Mouse (Mus musculus): ENCODE measurements at regions not wholly inside any gene's neighbourhood (a gene's known extent, or its start where the extent isn't known, plus 50 kb on each side); places are given as distances from the start of the nearest gene placed in this dataset.
"Not testable (repeated sequence)": the region's sequence is repeated elsewhere in the genome, so short reads cannot be mapped to it uniquely, and the experiment has no call there.

- no peak overlapping the region for H3K4me3 ChIP-seq
- H3K27me3 ChIP-seq (ENCODE audit: insufficient read depth, poor library complexity, severe bottlenecking) = no peaks in the 10 kb centered on the region
- WGBS = 49% methylated on average over 1 of the region's 1 CpGs
- no peak for DNase-seq (ENCODE audit: low spot score)
- no peaks in the 10 kb centered on the region for H3K9me3 ChIP-seq
- no peaks in the 10 kb centered on the region for H3K36me3 ChIP-seq
- H3K4me1 ChIP-seq = no peaks in the 10 kb centered on the region
- H3K27ac ChIP-seq = no peak overlapping the region
Observed at GRCm38 (mm10) chr3:133679891-133680290, 135.0 kb upstream of the Tet2 start.

- DNase-seq (ENCODE audit: low spot score) = no peak
- H3K9me3 ChIP-seq = no peaks in the 10 kb centered on the region
- no peak overlapping the region for H3K27ac ChIP-seq
- no peak overlapping the region for H3K4me3 ChIP-seq
- H3K36me3 ChIP-seq = no peaks in the 10 kb centered on the region
- no peaks in the 10 kb centered on the region for H3K27me3 ChIP-seq (ENCODE audit: insufficient read depth, poor library complexity, severe bottlenecking)
- 48% methylated on average over 2 of the region's 2 CpGs for WGBS
- H3K4me1 ChIP-seq = no peaks in the 10 kb centered on the region; the same call in 1 of the 2 replicates
Observed at GRCm38 (mm10) chr3:133680343-133680742, 135.4 kb upstream of the Tet2 start.

GRCm38 (mm10) chr3:133680805-133681204, 135.9 kb upstream of the Tet2 start:
- 80% methylated on average over 3 of the region's 3 CpGs for WGBS

GRCm38 (mm10) chr3:133684196-133684743, 139.3 kb upstream of the Tet2 start:
- WGBS = 89% methylated on average over 5 of the region's 5 CpGs
- Histone ChIP-seq H3K27ac (no peak overlapping the region), H3K4me1 (no peaks in the 10 kb centered on the region; the same call in 1 of the 2 replicates), H3K27me3 (ENCODE audit: insufficient read depth, poor library complexity, severe bottlenecking) (no peaks in the 10 kb centered on the region), H3K9me3 (no peaks in the 10 kb centered on the region), H3K36me3 (no peaks in the 10 kb centered on the region), H3K4me3 (no peak overlapping the region)
- no peak for DNase-seq (ENCODE audit: low spot score)

More at GRCm38 (mm10) chr3:133680805-133681204, 135.9 kb upstream of the Tet2 start:
- H3K9me3 ChIP-seq = no peaks in the 10 kb centered on the region
- H3K27ac ChIP-seq = no peak overlapping the region
- H3K4me1 ChIP-seq = no peaks in the 10 kb centered on the region; the same call in 1 of the 2 replicates
- no peak for DNase-seq (ENCODE audit: low spot score)
- H3K36me3 ChIP-seq = no peaks in the 10 kb centered on the region
- H3K4me3 ChIP-seq = no peak overlapping the region
- no peaks in the 10 kb centered on the region for H3K27me3 ChIP-seq (ENCODE audit: insufficient read depth, poor library complexity, severe bottlenecking)

- WGBS = 78% methylated on average over 3 of the region's 3 CpGs
- DNase-seq (ENCODE audit: low spot score) = no peak
- H3K36me3 ChIP-seq = no peaks in the 10 kb centered on the region
Observed at GRCm38 (mm10) chr3:133684747-133685146, 139.8 kb upstream of the Tet2 start.

GRCm38 (mm10) chr3:133685393-133685792, 140.5 kb upstream of the Tet2 start:
- WGBS = 19% methylated on average over 3 of the region's 3 CpGs
- no peak for DNase-seq (ENCODE audit: low spot score)
- no peaks in the 10 kb centered on the region; the same call in 1 of the 2 replicates for H3K4me1 ChIP-seq
- no peak overlapping the region for H3K27ac ChIP-seq
- H3K9me3 ChIP-seq = no peaks in the 10 kb centered on the region
- H3K27me3 ChIP-seq (ENCODE audit: insufficient read depth, poor library complexity, severe bottlenecking) = no peaks in the 10 kb centered on the region
- H3K4me3 ChIP-seq = no peak overlapping the region
- H3K36me3 ChIP-seq = no peaks in the 10 kb centered on the region

More at GRCm38 (mm10) chr3:133684747-133685146, 139.8 kb upstream of the Tet2 start:
- Histone ChIP-seq H3K9me3 (no peaks in the 10 kb centered on the region), H3K27ac (no peak overlapping the region), H3K4me1 (no peaks in the 10 kb centered on the region; the same call in 1 of the 2 replicates), H3K4me3 (no peak overlapping the region), H3K27me3 (ENCODE audit: insufficient read depth, poor library complexity, severe bottlenecking) (no peaks in the 10 kb centered on the region)

GRCm38 (mm10) chr3:133694057-133694456, 149.1 kb upstream of the Tet2 start:
- no peak overlapping the region for H3K4me3 ChIP-seq
- H3K4me1 ChIP-seq = no peaks in the 10 kb centered on the region
- no peaks in the 10 kb centered on the region for H3K9me3 ChIP-seq
- 38% methylated on average over 4 of the region's 4 CpGs for WGBS
- H3K27me3 ChIP-seq (ENCODE audit: insufficient read depth, poor library complexity, severe bottlenecking) = no peaks in the 10 kb centered on the region
- H3K27ac ChIP-seq = no peak overlapping the region
- no peaks in the 10 kb centered on the region for H3K36me3 ChIP-seq
- DNase-seq (ENCODE audit: low spot score) = no peak

- H3K36me3 ChIP-seq = no peaks in the 10 kb centered on the region
- no peaks in the 10 kb centered on the region for H3K4me1 ChIP-seq
- 80% methylated on average over 3 of the region's 3 CpGs for WGBS
- H3K9me3 ChIP-seq = no peaks in the 10 kb centered on the region
- H3K4me3 ChIP-seq = no peak overlapping the region
- no peak overlapping the region for H3K27ac ChIP-seq
- DNase-seq (ENCODE audit: low spot score) = no peak
- no peaks in the 10 kb centered on the region for H3K27me3 ChIP-seq (ENCODE audit: insufficient read depth, poor library complexity, severe bottlenecking)
Observed at GRCm38 (mm10) chr3:133696122-133696521, 151.2 kb upstream of the Tet2 start.

GRCm38 (mm10) chr3:133704849-133705248, 159.9 kb upstream of the Tet2 start:
- not testable (repeated sequence) for H3K9me3 ChIP-seq; H3K4me1 ChIP-seq; H3K27me3 ChIP-seq (ENCODE audit: insufficient read depth, poor library complexity, severe bottlenecking); H3K36me3 ChIP-seq; H3K4me3 ChIP-seq; H3K27ac ChIP-seq; DNase-seq (ENCODE audit: low spot score)

- no peaks in the 10 kb centered on the region for H3K36me3 ChIP-seq
- H3K27ac ChIP-seq = no peak overlapping the region
- no peak for DNase-seq (ENCODE audit: low spot score)
- no peak overlapping the region for H3K4me3 ChIP-seq
- no peaks in the 10 kb centered on the region for H3K27me3 ChIP-seq (ENCODE audit: insufficient read depth, poor library complexity, severe bottlenecking)
- 58% methylated on average over 1 of the region's 1 CpGs for WGBS
- H3K9me3 ChIP-seq = no peaks in the 10 kb centered on the region
- no peaks in the 10 kb centered on the region for H3K4me1 ChIP-seq
Observed at GRCm38 (mm10) chr3:133711518-133711917, 166.6 kb upstream of the Tet2 start.

- no peaks in the 10 kb centered on the region for H3K4me1 ChIP-seq
Observed at GRCm38 (mm10) chr3:133722550-133723290, 177.8 kb upstream of the Tet2 start.

GRCm38 (mm10) chr3:133726831-133727230, 181.9 kb upstream of the Tet2 start:
- no peaks in the 10 kb centered on the region for H3K27me3 ChIP-seq (ENCODE audit: insufficient read depth, poor library complexity, severe bottlenecking)
- H3K36me3 ChIP-seq = no peaks in the 10 kb centered on the region
- no peak overlapping the region for H3K4me3 ChIP-seq
- H3K9me3 ChIP-seq = no peaks in the 10 kb centered on the region
- H3K4me1 ChIP-seq = no peaks in the 10 kb centered on the region
- H3K27ac ChIP-seq = no peak overlapping the region
- no peak for DNase-seq (ENCODE audit: low spot score)
- 82% methylated on average over 6 of the region's 6 CpGs for WGBS

More at GRCm38 (mm10) chr3:133722550-133723290, 177.8 kb upstream of the Tet2 start:
- H3K4me3 ChIP-seq = no peak overlapping the region
- H3K9me3 ChIP-seq = no peaks in the 10 kb centered on the region
- H3K27me3 ChIP-seq (ENCODE audit: insufficient read depth, poor library complexity, severe bottlenecking) = no peaks in the 10 kb centered on the region
- no peak overlapping the region for H3K27ac ChIP-seq
- no peak for DNase-seq (ENCODE audit: low spot score)
- WGBS = 79% methylated on average over 3 of the region's 3 CpGs
- no peaks in the 10 kb centered on the region for H3K36me3 ChIP-seq

- no peak overlapping the region for H3K27ac ChIP-seq
- H3K36me3 ChIP-seq = no peaks in the 10 kb centered on the region
- WGBS = 63% methylated on average over 1 of the region's 1 CpGs
- no peaks in the 10 kb centered on the region for H3K27me3 ChIP-seq (ENCODE audit: insufficient read depth, poor library complexity, severe bottlenecking)
- H3K4me3 ChIP-seq = no peak overlapping the region
- H3K4me1 ChIP-seq = no peaks in the 10 kb centered on the region
- no peak for DNase-seq (ENCODE audit: low spot score)
- H3K9me3 ChIP-seq = no peaks in the 10 kb centered on the region
Observed at GRCm38 (mm10) chr3:133735603-133736002, 190.7 kb upstream of the Tet2 start.

Measured in heart, embryonic 10.5 days (tissue).